Mouse (Mus musculus): ENCODE data around the gene Bcl11a. TPM values are rescaled to one million over a fixed set of nuclear protein-coding genes. Genes with fewer than 3 reads are reported as not detected.

Bcl11a gene
- polyA plus RNA-seq, 1 experiment from 2014 or later: 72.7 TPM

GRCm38 (mm10) chr11:24101625-24102024, 23.8 kb downstream of the Bcl11a start:
- WGBS: 90% methylated on average over 3 of the region's 3 CpGs
- H3K4me2 ChIP-seq (ENCODE audit: low read depth): no peak overlapping the region
- DNase-seq (ENCODE audit: low spot score) (no peak), ATAC-seq (ENCODE audit: insufficient read depth, low FRiP score, low TSS enrichment) (no peak)
- no peak overlapping the region for H3K4me3 ChIP-seq (ENCODE audit: low read depth, low read length)
- H3K27ac ChIP-seq (ENCODE audit: low read depth, low read length): no peak overlapping the region
- peaks cover 58% of the 10 kb centered on the region for H3K4me1 ChIP-seq (ENCODE audit: control insufficient read depth, insufficient read depth, low read length)
- H3K9ac ChIP-seq (ENCODE audit: low read length): no peak overlapping the region
- H3K36me3 ChIP-seq (ENCODE audit: control insufficient read depth, insufficient read depth, low read length): no peaks in the 10 kb centered on the region
- H3K27me3 ChIP-seq (ENCODE audit: control insufficient read depth, insufficient read depth, low read length): no peaks in the 10 kb centered on the region
- no peaks in the 10 kb centered on the region for H3K9me3 ChIP-seq (ENCODE audit: control insufficient read depth, low read length)

GRCm38 (mm10) chr11:24102372-24102771, 24.5 kb downstream of the Bcl11a start:
- Histone ChIP-seq H3K9me3 (ENCODE audit: control insufficient read depth, low read length) (no peaks in the 10 kb centered on the region), H3K4me3 (ENCODE audit: low read depth, low read length) (no peak overlapping the region), H3K4me1 (ENCODE audit: control insufficient read depth, insufficient read depth, low read length) (peaks cover 51% of the 10 kb centered on the region), H3K36me3 (ENCODE audit: control insufficient read depth, insufficient read depth, low read length) (no peaks in the 10 kb centered on the region), H3K27me3 (ENCODE audit: control insufficient read depth, insufficient read depth, low read length) (no peaks in the 10 kb centered on the region), H3K9ac (ENCODE audit: low read length) (no peak overlapping the region), H3K4me2 (ENCODE audit: low read depth) (no peak overlapping the region), H3K27ac (ENCODE audit: low read depth, low read length) (no peak overlapping the region)
- 74% methylated on average over 2 of the region's 2 CpGs for WGBS
- DNase-seq (ENCODE audit: low spot score) (no peak), ATAC-seq (ENCODE audit: insufficient read depth, low FRiP score, low TSS enrichment) (no peak)

- 86% methylated on average over 6 of the region's 6 CpGs for WGBS
- no peaks in the 10 kb centered on the region for H3K9me3 ChIP-seq (ENCODE audit: control insufficient read depth, low read length)
- no peak overlapping the region for H3K9ac ChIP-seq (ENCODE audit: low read length)
- H3K27ac ChIP-seq (ENCODE audit: low read depth, low read length): no peak overlapping the region
- no peak overlapping the region for H3K4me2 ChIP-seq (ENCODE audit: low read depth)
- no peaks in the 10 kb centered on the region for H3K36me3 ChIP-seq (ENCODE audit: control insufficient read depth, insufficient read depth, low read length)
- no peaks in the 10 kb centered on the region for H3K27me3 ChIP-seq (ENCODE audit: control insufficient read depth, insufficient read depth, low read length)
- no peak for DNase-seq (ENCODE audit: low spot score)
- H3K4me1 ChIP-seq (ENCODE audit: control insufficient read depth, insufficient read depth, low read length): peaks cover 43% of the 10 kb centered on the region
- no peak for ATAC-seq (ENCODE audit: insufficient read depth, low FRiP score, low TSS enrichment)
- H3K4me3 ChIP-seq (ENCODE audit: low read depth, low read length): no peak overlapping the region
These were observed 25.4 kb downstream of the Bcl11a start for GRCm38 (mm10) chr11:24103128-24103742.

DNA sequence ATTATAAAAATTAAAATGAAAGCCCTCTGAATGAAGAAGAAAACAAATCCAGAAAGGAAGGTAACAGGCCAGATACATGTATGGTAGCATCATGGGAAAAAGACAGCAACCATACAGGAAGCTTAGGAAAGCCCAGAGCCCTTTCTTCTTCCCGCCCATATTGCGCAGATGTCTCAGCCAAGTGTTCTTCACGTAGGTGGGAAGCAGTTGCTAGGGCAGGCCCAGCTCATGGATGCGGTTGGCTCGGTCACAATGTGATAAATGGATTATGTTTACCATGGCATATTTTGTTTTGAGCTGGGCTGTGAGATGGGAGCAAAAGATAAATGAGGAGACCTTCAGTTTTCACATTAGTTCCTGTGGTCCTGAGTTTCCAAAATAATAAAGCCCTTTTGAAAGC, 29.6 kb downstream of the Bcl11a start:
- Histone ChIP-seq H3K27ac (ENCODE audit: low read depth, low read length) (no peak overlapping the region), H3K36me3 (ENCODE audit: control insufficient read depth, insufficient read depth, low read length) (no peaks in the 10 kb centered on the region), H3K4me2 (ENCODE audit: low read depth) (no peak overlapping the region), H3K4me1 (ENCODE audit: control insufficient read depth, insufficient read depth, low read length) (peaks cover 13% of the 10 kb centered on the region), H3K27me3 (ENCODE audit: control insufficient read depth, insufficient read depth, low read length) (no peaks in the 10 kb centered on the region), H3K9ac (ENCODE audit: low read length) (no peak overlapping the region), H3K4me3 (ENCODE audit: low read depth, low read length) (no peak overlapping the region), H3K9me3 (ENCODE audit: control insufficient read depth, low read length) (no peaks in the 10 kb centered on the region)
- WGBS: 93% methylated on average over 5 of the region's 5 CpGs
- ATAC-seq (ENCODE audit: insufficient read depth, low FRiP score, low TSS enrichment): no peak
- DNase-seq (ENCODE audit: low spot score): no peak

DNA sequence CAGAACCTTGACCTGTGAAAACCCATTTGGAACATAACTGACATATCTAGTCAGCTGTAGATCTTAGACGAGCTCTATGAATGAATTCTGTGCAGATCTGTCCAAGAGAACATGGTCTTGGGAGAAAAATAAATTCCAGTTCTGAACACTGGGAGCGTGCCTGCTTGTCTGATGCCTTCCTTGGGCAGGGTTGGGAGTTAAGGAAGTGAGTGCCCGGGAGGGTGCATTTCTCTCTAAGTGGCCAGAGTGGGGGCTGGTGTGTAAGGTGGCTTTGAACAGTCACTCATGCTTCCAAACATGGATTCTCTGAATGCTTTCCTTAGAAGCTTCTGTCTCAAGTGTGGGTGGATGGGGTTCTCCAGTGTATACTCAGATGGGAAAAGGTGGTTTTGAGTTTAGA, 31.1 kb downstream of the Bcl11a start:
- Histone ChIP-seq H3K36me3 (ENCODE audit: control insufficient read depth, insufficient read depth, low read length) (no peaks in the 10 kb centered on the region), H3K4me3 (ENCODE audit: low read depth, low read length) (no peak overlapping the region), H3K9ac (ENCODE audit: low read length) (no peak overlapping the region), H3K4me1 (ENCODE audit: control insufficient read depth, insufficient read depth, low read length) (peaks cover 6% of the 10 kb centered on the region; the same call in 1 of the 2 replicates), H3K27ac (ENCODE audit: low read depth, low read length) (no peak overlapping the region), H3K4me2 (ENCODE audit: low read depth) (no peak overlapping the region), H3K27me3 (ENCODE audit: control insufficient read depth, insufficient read depth, low read length) (no peaks in the 10 kb centered on the region), H3K9me3 (ENCODE audit: control insufficient read depth, low read length) (no peaks in the 10 kb centered on the region)
- 88% methylated on average over 3 of the region's 3 CpGs for WGBS
- no peak for ATAC-seq (ENCODE audit: insufficient read depth, low FRiP score, low TSS enrichment)
- no peak for DNase-seq (ENCODE audit: low spot score)

GRCm38 (mm10) chr11:24109388-24109787, 31.5 kb downstream of the Bcl11a start:
- DNase-seq (ENCODE audit: low spot score): no peak
- Histone ChIP-seq H3K4me3 (ENCODE audit: low read depth, low read length) (no peak overlapping the region), H3K9ac (ENCODE audit: low read length) (no peak overlapping the region), H3K27me3 (ENCODE audit: control insufficient read depth, insufficient read depth, low read length) (no peaks in the 10 kb centered on the region), H3K4me1 (ENCODE audit: control insufficient read depth, insufficient read depth, low read length) (peaks cover 6% of the 10 kb centered on the region; the same call in 1 of the 2 replicates), H3K9me3 (ENCODE audit: control insufficient read depth, low read length) (no peaks in the 10 kb centered on the region), H3K27ac (ENCODE audit: low read depth, low read length) (no peak overlapping the region), H3K36me3 (ENCODE audit: control insufficient read depth, insufficient read depth, low read length) (no peaks in the 10 kb centered on the region), H3K4me2 (ENCODE audit: low read depth) (no peak overlapping the region)
- WGBS: 87% methylated on average over 3 of the region's 3 CpGs
- no peak for ATAC-seq (ENCODE audit: insufficient read depth, low FRiP score, low TSS enrichment)

- Histone ChIP-seq H3K27me3 (ENCODE audit: control insufficient read depth, insufficient read depth, low read length) (no peaks in the 10 kb centered on the region), H3K9ac (ENCODE audit: low read length) (no peak overlapping the region), H3K4me3 (ENCODE audit: low read depth, low read length) (no peak overlapping the region), H3K4me2 (ENCODE audit: low read depth) (no peak overlapping the region), H3K27ac (ENCODE audit: low read depth, low read length) (no peak overlapping the region), H3K4me1 (ENCODE audit: control insufficient read depth, insufficient read depth, low read length) (peaks cover 7% of the 10 kb centered on the region; the same call in 1 of the 2 replicates), H3K9me3 (ENCODE audit: control insufficient read depth, low read length) (no peaks in the 10 kb centered on the region), H3K36me3 (ENCODE audit: control insufficient read depth, insufficient read depth, low read length) (no peaks in the 10 kb centered on the region)
- DNase-seq (ENCODE audit: low spot score) (no peak), ATAC-seq (ENCODE audit: insufficient read depth, low FRiP score, low TSS enrichment) (no peak)
- WGBS: 72% methylated on average over 2 of the region's 2 CpGs
These were observed 32.3 kb downstream of the Bcl11a start for GRCm38 (mm10) chr11:24110113-24110512.

- ATAC-seq (ENCODE audit: insufficient read depth, low FRiP score, low TSS enrichment): no peak
- no peak overlapping the region for H3K9ac ChIP-seq (ENCODE audit: low read length)
- no peaks in the 10 kb centered on the region for H3K27me3 ChIP-seq (ENCODE audit: control insufficient read depth, insufficient read depth, low read length)
- H3K4me2 ChIP-seq (ENCODE audit: low read depth): no peak overlapping the region
- no peak overlapping the region for H3K4me3 ChIP-seq (ENCODE audit: low read depth, low read length)
- H3K4me1 ChIP-seq (ENCODE audit: control insufficient read depth, insufficient read depth, low read length): peaks cover 7% of the 10 kb centered on the region; the same call in 1 of the 2 replicates
- 52% methylated on average over 6 of the region's 6 CpGs for whole genome bisulfite sequencing
- no peak overlapping the region for H3K27ac ChIP-seq (ENCODE audit: low read depth, low read length)
- H3K36me3 ChIP-seq (ENCODE audit: control insufficient read depth, insufficient read depth, low read length): 0 out of 2 replicates have a peak, but pooled peaks cover 2% of the 10 kb centered on the region
- H3K9me3 ChIP-seq (ENCODE audit: control insufficient read depth, low read length): no peaks in the 10 kb centered on the region
- no peak for DNase-seq (ENCODE audit: low spot score)
These were observed 33.9 kb downstream of the Bcl11a start for GRCm38 (mm10) chr11:24111720-24112119.

GRCm38 (mm10) chr11:24115017-24115752, 37.3 kb downstream of the Bcl11a start:
- 80% methylated on average over 12 of the region's 12 CpGs for WGBS
- Histone ChIP-seq H3K9me3 (ENCODE audit: control insufficient read depth, low read length) (no peaks in the 10 kb centered on the region), H3K27ac (ENCODE audit: low read depth, low read length) (no peak overlapping the region), H3K4me2 (ENCODE audit: low read depth) (no peak overlapping the region), H3K27me3 (ENCODE audit: control insufficient read depth, insufficient read depth, low read length) (no peaks in the 10 kb centered on the region), H3K36me3 (ENCODE audit: control insufficient read depth, insufficient read depth, low read length) (0 out of 2 replicates have a peak, but pooled peaks cover 6% of the 10 kb centered on the region), H3K9ac (ENCODE audit: low read length) (no peak overlapping the region), H3K4me3 (ENCODE audit: low read depth, low read length) (no peak overlapping the region), H3K4me1 (ENCODE audit: control insufficient read depth, insufficient read depth, low read length) (peaks cover 11% of the 10 kb centered on the region; the same call in 1 of the 2 replicates)
- ATAC-seq (ENCODE audit: insufficient read depth, low FRiP score, low TSS enrichment) (no peak), DNase-seq (ENCODE audit: low spot score) (no peak)
